Mouse (Mus musculus) urinary bladder, postnatal 25 days (tissue): ENCODE results near the gene Fam3b.

Source experiments
- DNase-seq: peaks from one replicate; pipeline ENCODE4 v3.0.0; 2022; ENCODE audit warnings: low spot score

The Fam3b gene

DNA sequence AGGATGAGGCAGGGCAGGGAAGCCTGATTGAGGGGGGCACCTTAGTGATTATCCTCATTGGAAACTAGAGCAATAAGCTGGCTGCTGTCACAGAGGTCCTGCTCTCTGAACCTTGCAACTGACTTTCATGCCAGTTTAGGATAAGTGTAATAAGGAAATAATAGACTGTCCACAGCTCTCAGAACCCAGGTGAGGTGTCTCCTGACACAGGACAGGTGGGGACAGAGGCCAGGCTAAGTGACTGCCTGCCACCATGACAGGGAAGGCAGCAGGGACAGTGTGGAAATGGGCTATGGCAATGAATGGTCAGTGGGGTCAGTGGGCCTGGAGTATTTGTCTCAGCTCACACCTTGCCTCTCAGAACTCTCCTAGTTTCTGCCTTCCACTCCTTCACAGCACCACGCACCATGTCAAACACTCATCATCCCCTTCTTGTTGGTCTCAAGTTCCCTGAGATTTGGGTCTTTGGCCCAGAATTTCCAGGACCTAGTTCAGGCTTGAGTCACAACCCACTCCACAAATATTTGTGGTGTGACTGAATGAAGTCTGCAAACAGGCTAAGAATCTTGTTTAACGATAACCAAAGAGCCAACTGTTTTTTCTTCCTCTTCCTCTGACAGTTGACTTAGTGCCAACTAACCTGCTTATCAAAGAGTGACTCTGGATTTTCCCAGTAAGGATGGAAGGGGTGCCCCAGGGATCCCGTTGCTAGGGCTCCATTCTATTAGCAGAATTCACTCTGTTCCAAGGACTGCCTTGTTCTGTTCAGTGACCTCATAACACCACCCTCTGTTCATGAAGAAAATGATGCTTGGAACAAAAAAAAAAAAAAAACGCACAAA, at the start of gene Fam3b:
Gene Fam3b, minus strand, starts transcription at position 718 of the 842 bp plus-strand sequence.
- no peak for DNase-seq

DNA sequence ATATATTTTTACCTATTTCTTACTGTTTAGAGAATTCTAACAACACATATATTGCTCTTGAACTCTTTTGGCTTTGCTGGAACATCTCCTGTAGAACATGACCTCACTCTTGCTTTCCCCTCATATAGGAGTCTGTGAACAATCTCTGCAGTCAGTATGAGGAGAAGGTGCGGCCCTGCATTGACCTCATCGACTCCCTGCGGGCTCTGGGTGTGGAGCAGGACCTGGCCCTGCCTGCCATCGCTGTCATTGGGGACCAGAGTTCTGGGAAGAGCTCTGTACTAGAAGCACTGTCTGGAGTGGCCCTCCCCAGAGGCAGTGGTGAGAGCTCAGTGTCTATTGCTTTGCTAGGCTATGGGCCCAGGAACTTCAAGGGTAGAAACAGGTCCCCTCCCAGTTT, 29.7 kb upstream of the Fam3b start:
- DNase-seq, result no peak

DNA sequence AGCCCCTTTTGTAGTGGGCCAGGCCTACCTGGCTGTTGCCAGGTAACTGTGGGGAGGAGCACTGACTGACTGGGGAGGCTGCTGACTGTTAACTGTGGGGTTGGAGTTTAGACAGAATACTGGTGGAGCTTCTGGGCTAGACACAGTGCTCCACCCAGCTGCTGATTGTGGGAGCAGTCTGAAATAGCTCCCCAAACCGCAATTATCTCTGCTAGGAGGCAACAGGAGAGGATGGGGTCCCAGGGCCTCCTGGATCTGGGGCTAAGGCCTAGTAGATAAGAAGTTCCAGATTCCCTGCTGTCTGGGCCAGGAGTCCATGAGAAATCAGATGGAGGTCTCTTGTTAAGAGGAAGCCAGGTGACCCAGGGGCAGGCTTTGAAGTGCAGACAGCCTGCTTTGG, 22.2 kb upstream of the Fam3b start:
- DNase-seq, result no peak

DNA sequence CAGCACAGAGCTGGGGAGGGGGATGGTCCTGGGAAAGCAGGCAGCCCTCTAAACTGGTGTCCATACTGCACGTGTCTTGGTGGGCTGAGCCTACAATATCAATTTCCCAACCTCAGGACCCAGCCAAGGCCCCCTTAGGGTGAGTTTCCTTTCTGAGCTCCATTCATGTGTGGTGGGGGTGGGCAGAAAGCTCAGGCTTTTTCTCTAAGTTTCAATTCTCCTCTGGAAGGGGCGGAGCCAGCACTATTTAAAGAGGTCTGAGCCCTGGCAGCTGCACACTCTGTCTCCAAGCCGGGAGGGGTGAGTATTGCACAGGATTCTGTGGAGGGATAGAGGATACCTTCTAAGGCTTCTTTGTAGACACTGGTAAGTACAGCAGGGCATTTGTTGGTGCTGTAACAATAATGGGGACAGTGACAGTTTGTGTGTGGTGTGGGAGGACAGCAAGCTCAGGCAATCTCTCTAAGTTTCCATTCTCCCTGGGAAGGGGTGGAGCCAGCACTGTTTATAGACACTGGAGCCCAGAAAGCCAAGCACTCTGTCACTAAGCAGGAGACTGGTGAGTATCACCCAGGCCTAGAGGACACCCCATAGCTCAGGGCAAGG, 21.3 kb upstream of the Fam3b start:
- no peak for DNase-seq

DNA sequence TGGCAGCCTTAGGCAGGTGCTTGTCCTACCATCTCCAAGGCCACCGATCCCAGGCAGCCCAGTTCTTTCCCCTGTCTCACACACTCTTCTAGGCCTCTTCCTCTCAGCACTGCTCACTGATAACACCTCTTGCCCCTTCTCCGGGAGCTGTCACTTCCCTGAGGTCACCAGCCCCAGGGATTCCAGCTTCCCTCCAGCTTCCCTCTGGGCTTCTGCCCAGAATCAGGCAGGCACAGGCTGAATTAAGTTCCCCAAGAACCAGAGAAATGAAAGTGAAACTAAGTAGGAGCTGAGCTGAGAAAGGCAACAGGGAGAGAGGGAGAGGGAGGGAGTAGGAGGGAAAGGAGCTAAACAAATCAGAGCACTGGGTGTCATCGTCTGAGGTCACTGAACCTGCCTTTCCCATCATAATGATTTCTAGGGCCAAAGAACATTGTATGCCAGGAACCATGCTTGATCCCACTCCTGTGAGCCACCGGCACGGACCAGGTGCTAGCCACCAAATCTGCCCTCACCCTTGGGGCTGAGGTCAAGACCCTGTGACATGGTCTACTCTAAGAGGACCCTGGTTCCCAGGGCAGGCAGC, 20.4 kb upstream of the Fam3b start:
- DNase-seq, result no peak

DNA sequence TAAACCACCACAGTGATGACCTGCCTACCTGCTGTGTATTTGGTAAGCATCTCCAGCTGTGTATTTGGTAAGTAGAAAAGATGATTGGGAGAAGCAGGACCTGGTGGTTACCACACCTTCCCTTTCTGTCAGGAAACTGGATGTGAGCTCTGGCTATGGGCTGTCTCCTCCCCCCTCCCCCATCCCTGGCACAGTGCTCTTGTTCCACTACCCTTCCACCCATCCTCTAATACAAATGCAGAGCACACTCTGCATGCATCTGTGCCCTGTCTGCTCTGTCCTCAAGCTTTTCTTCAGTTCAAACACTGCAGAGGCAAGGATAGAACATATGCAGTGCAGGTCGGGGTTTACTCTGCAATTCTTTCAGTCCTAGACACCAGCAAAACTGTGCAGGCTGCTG, 19.8 kb upstream of the Fam3b start:
- DNase-seq, result no peak

DNA sequence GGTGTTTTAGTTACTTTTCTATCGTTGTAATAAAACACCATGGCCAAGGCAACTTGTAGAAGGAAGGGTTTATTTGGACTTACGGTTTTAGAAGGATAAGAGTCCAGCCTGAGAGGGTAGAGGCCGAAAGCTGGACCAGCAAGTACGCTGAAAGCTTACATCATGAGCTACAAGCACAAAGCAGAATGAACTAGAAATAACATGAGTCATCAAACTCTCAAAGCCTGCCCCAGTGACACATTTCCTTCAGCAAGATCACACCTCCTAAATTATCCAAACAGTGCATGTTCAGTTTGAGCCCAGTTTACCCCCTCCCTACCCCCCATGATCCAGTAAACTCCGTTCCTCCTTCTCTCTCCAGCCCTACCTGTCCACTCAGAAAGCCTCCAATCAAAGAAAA, 19.1 kb upstream of the Fam3b start:
- DNase-seq, result no peak

DNA sequence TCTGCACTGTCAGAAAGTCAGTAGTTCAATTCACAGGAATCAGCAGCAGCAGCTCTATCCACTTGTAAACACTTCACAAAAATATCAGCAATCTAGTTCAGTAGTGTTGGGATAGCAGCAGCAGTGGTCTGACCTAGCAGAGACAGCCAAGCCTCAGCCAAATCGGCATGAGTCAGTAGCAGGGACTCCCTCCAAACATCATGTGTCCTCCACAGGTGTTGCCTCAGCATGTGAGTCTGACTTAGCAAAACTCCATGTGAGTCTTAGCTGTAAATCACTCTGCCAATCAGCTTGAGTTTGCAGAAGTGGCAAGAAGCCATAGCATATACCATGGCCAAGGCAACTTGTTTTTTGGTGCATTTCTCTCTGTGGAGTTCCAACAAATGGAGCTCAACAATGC, 18.5 kb upstream of the Fam3b start:
- no peak for DNase-seq

DNA sequence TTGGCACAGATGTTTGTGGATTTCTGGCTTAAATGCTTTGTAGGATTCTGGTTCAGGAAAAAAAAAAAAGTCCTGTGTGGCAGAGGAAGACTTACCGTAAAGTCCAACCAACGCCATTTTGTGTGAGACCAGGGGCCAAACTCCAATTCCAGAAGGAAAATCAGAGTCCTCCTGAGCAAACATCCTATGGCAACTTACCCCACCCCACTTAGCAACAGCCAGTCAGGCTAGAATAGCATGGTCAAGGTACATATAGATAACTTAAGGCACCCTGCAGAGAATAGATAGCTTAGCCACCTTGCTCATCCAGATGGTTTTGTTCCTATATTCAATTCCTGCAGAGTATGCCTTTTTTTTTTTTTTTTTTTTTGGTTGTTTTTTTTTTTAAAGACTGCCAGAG, 14.6 kb upstream of the Fam3b start:
- DNase-seq, result no peak

DNA sequence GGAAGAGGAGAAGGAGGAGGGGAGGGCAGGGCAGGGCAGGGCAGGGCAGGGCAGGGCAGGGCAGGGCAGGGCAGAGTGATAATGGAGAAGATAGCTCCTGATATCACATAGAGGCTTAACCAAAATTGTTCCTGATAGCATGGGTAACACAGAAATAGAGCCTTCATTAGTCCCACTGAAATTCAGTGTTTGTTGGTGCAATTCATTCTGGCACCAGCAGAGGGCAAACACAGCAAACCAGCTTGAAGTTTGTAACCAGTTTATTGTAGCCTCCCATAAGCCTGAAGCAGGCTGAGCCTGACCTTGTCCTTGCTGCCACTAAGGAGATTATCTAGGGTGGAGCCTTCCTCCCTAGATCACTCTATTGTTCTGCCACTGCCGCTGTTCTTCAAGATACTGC, 8.4 kb upstream of the Fam3b start:
- DNase-seq, result peak; percentile 50

DNA sequence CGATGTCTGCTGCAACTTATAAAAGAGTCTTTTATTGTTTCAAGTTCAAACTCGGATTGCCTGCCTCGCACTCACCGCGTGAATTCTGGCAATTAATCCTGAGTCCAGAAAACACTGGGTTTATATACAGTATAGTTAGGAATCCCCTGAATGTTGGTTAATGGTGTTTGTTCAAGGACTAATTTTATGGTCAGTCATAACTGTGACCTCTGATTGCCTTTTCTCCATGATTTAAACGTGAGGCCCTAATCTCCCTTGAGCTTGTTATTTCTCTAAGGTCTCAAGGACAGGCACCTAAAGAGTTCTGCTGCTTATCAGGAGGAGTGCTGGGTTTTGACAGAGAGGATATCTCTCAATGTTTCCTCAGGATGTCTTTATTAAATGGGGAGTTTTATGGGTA, 7.4 kb upstream of the Fam3b start:
- no peak for DNase-seq

DNA sequence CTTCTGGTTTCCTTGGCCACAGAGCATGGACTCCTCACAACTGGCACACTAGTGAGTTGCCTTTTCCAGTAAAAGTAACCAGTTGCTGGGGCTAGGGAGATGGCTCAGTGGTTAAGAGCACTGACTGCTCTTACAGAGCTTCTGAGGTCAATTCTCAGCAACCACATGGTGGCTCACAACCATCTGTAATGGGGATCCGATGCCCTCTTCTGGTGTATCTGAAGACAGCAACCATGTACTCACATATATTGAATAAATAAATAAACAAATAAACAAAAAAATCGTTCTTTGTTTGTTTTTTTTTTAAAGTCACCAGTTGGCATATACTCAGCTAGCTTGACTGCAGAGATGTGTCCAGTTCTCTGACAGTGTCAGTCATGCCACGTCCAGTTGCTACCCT, 1.7 kb upstream of the Fam3b start:
- no peak for DNase-seq

DNA sequence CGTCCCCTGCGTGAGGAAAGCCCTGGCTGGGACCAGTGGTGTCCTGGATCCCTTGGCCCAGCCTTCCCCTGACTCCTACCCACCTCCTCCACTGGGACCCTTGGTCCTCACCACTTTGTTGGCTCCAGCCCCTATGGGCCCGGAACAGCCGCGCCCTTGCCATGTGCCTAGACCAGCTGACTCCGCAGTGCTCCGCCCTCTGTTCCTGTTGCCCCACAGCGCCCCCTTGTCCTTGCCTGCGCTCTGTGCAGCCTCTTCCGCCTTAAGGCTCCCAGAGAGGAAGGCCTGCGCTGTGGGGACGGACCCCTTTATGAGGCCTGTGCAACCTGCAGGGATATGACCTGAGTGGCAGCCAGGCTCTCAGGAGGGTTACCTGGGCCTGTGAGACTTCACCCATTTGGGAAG, 2.3 kb downstream of the Fam3b start:
- DNase-seq, result no peak

DNA sequence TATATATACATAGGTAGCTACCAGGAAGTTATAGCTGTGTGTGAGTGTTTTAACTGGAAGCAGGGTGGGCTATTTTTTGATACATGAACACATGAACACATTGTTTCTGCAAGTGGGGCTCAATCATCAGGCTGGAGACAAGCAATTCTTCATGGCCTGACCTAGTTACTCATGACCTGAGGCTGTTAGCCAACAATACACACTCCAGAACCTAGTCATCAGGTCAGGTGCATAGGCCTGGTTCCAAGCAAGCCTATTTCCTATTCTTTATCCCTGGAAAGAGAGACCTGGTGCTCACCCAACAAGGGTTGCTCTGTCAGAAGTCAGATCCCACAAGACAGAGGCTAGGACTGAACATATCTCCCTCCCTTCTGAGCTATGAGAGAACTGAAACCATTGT, 3.1 kb downstream of the Fam3b start:
- no peak for DNase-seq

DNA sequence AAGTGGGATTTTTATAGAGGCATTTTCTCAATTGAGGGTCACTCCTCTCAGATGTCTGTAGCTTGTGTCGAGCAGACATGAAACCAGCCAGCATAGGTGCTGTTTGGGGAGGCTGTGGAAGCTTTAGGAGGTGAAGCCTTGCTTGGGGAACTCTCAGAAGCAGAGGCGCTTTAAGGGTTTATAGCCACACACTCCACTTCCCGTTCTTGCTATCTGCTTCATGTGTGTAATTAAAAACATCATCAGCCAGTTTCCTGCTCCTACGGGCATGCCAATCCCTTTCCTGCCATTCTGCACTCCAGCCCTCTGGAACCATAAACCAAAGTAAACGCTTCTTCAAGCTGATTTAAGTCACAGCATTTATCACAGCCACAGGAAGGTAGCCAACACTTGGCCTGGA, 3.8 kb downstream of the Fam3b start:
- no peak for DNase-seq

DNA sequence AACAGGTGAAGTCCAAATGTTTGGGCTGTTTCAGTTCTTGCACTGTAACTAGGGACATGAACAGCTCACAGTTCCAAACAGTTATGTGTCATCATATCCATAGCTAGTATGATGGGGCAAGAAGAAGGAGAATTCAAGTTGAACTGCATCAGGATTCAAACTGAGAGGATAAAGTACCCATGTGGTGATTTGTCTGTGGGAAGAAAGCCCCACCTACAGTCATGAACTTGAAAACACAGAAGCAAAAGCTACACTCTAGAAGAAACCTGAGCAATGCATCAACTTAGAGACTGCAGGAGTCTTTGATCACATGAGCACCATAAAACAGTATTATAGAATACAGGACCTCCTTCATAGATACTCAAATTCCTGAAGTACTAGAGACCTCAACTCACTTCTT, 6.8 kb downstream of the Fam3b start:
- DNase-seq, result no peak

DNA sequence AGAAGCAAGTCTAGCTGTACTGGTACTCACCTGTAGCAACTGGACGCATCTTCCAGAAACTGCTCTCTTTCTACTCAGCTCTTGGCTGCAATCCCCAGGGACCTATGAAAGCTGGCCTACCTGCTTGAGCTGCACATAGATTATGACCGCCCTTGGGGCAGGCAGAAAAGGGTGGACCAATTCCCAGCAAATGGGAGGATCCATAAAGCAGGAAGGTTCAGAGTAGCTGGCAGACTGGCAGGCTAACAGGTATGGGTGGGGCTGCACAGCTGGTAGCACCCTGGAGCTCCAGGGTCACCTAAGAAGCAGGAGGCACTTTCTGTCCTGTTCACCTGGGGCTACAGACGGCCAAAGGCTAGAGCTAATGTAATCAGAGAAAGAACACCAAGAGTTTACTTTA, 9.8 kb downstream of the Fam3b start:
- no peak for DNase-seq

DNA sequence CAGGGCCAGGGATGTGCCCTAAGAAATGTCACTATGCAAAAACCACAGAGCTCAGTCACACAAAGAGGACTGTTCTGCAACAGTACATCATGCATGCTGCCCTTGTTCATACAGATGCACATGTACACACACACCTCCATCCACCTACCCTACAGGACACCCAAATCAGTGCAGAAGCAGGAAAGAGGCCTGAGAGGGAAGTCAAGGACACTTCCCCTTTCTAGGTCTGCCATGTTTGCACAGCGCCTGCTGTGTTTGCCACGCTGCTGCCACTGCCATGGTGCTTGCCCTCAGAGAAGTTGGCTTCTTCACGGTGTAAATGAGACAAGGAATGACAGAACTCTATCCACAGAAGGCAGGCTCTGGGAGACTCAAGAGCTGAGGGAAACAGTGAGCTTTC, 10.8 kb downstream of the Fam3b start:
- no peak for DNase-seq

DNA sequence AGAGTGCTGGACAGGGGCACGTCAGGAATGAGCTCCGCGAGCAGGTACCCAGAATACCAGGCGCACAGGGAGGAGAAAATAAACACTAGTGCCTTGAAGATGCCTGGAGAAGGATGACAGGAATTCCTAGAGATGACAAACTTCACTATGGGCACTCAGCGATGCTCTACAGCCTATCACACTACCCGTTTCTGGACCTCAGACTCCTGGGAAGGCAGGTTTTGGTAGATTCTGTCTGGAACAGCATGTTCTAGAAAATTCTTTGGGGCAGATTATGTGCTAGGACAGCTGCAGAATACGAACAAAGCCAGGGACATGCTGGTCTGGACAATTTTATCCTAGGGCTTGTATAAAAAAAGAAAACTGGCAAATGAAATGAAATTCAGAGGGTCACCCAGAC, 13.7 kb downstream of the Fam3b start:
- no peak for DNase-seq

DNA sequence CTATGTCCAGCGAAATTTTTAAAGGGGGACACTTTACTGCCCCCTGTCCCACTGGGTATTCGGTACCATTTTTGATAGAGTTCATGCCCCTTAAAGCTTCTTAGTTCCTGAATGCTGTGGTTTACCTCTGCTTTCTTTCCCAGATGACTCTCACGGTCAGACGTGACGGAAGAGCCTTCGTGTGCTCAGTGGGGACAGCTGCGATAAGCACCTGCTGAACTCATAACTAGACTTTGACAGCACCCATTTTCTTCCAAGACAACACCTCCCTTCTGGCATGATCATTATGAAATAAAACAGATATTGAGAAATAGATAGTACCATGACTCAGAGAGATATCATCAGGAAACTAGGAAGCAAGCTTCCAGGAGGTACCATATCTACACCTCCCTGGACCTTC, 15.2 kb downstream of the Fam3b start:
- DNase-seq, result no peak

DNA sequence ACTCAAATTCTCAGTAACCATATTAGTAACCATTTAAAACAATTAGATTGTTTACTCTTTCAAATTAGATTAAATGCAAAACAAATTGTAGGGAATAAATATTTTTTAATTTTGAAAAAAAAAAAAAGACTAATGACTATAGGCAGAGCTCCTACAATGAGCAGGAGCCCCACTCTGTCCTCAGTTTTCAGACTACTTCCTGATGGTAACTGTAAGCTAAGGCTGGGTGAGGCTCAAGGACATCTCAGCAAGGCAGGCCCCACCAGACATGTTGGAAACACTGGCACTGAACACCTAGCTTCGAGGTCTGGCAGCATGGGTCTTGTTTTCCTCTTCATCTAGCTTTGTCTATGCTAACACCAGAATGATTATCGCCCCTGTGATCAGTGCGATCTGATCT, 16.5 kb downstream of the Fam3b start:
- no peak for DNase-seq

DNA sequence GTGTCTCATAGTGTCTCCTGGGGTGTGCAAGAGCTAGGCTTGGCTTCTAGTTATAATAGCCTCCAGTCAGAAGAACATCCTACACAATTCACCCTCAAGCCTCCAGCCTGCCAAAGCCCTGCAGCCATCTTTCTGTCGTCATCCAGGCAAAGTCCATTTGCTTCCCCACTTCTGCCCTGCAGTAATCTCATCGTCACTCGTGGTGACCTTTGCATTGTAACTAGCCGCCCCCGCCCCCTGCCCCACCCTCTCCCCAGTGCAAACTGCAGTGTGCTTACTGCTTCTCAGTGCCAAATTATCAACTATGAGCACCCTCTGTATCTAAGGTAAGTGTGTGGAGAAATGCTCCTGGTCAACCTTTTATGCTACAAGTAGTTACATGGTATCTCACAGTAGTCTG, 16.9 kb downstream of the Fam3b start:
- no peak for DNase-seq

DNA sequence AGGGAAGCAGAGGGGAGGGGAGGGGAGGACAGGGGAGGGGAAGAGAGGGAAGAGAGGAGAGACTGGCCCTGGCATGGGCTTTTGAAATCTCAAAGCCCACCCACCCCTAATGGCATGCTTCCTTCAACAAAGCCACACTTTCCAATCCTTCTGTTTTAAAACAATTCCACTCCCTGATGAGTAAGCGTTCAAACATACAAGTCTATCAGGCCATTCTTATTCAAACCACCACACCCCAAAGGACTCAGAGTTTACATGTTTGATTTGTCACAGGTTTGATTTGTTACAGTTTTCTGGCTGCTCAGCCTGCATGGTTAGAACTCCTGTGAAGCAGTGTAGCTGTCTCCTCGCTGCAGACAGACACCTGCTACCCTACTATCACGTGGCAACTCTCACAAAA, 18.6 kb downstream of the Fam3b start:
- no peak for DNase-seq

DNA sequence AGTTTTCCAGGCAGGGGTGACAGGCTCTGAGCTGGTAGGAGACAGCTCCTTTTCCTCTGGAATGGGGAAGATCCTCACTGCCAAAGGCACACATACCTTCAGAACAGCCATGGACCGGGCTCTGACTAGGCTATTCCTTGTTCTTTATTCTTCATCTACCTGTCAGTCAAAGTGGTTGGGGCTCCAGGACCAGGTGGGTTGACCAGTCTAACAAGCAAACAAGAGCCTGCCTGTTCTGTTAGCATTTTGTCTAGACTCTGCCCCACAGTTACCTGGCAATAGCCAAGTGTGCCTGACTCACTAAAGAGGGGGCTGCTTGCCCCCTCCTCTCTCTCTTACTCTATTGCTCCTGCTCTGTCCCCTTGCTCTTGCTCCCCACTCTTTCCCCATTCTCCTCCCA, 22.2 kb downstream of the Fam3b start:
- DNase-seq, result no peak
